Mouse (Mus musculus): ENCODE results near the gene Foxf1. TPM values are rescaled to one million over a fixed set of nuclear protein-coding genes. Genes with fewer than 3 reads are reported as not detected.

The Foxf1 gene
- polyA plus RNA-seq, 1 experiment from 2014 or later, result 2.3 TPM

GRCm38 (mm10) chr8:121104049-121104818 is 20.0 kb downstream of the Foxf1 start:
- Histone ChIP-seq H3K9me3 (ENCODE audit: control insufficient read depth, low read length) (no peaks in the 10 kb centered on the region), H3K9ac (ENCODE audit: low read depth, low read length) (no peak overlapping the region), H3K4me2 (replicated peaks; ENCODE audit: low read depth, low read length) (no peak overlapping the region), H3K4me1 (replicated peaks; ENCODE audit: control insufficient read depth, insufficient read depth, low read length) (peaks cover 10% of the 10 kb centered on the region), H3K27ac (ENCODE audit: low read depth, low read length) (no peak overlapping the region), H3K36me3 (ENCODE audit: control insufficient read depth, insufficient read depth, low read length) (peaks cover 13% of the 10 kb centered on the region; the same call in 1 of the 2 replicates), H3K4me3 (ENCODE audit: low read depth, low read length) (no peak overlapping the region), H3K27me3 (ENCODE audit: control insufficient read depth, insufficient read depth, low read length) (no peaks in the 10 kb centered on the region)
- DNase-seq (ENCODE audit: low spot score) (peak; percentile 93), ATAC-seq (ENCODE audit: low FRiP score) (0 out of 2 replicates have a peak, but pooled peaks have one; percentile 26)
- 49% methylated on average over 17 of the region's 17 CpGs for WGBS

GRCm38 (mm10) chr8:121107668-121108656 is 23.8 kb downstream of the Foxf1 start, which contains the start of gene Mthfsd:
Gene Mthfsd (minus strand): TSS chr8:121108392.
- Histone ChIP-seq H3K9ac (ENCODE audit: low read depth, low read length) (peak within 1 kb of the TSS; percentile 67), H3K4me1 (replicated peaks; ENCODE audit: control insufficient read depth, insufficient read depth, low read length) (peaks cover 10% of the 10 kb centered on the region), H3K4me3 (ENCODE audit: low read depth, low read length) (peak within 1 kb of the TSS; percentile 61), H3K27ac (ENCODE audit: low read depth, low read length) (peak within 1 kb of the TSS; percentile 12; the same call in 1 of the 2 replicates), H3K36me3 (ENCODE audit: control insufficient read depth, insufficient read depth, low read length) (0 out of 2 replicates have a peak, but pooled peaks cover 4% of the 10 kb centered on the region), H3K27me3 (ENCODE audit: control insufficient read depth, insufficient read depth, low read length) (peaks cover 9% of the 10 kb centered on the region; the same call in 1 of the 2 replicates), H3K9me3 (ENCODE audit: control insufficient read depth, low read length) (no peaks in the 10 kb centered on the region), H3K4me2 (replicated peaks; ENCODE audit: low read depth, low read length) (peak within 1 kb of the TSS; percentile 70)
- 1% methylated on average over 75 of the region's 75 CpGs for WGBS
- ATAC-seq (ENCODE audit: low FRiP score) (peak; percentile 93), DNase-seq (ENCODE audit: low spot score) (peak; percentile 99)

GRCm38 (mm10) chr8:121108657-121109056 is 24.5 kb downstream of the Foxf1 start:
- H3K4me2 ChIP-seq (replicated peaks; ENCODE audit: low read depth, low read length), result peak overlapping the region; percentile 70
- 0 out of 2 replicates have a peak, but pooled peaks cover 3% of the 10 kb centered on the region for H3K36me3 ChIP-seq (ENCODE audit: control insufficient read depth, insufficient read depth, low read length)
- no peaks in the 10 kb centered on the region for H3K9me3 ChIP-seq (ENCODE audit: control insufficient read depth, low read length)
- H3K27me3 ChIP-seq (ENCODE audit: control insufficient read depth, insufficient read depth, low read length), result peaks cover 12% of the 10 kb centered on the region
- H3K9ac ChIP-seq (ENCODE audit: low read depth, low read length), result peak overlapping the region; percentile 67
- ATAC-seq (ENCODE audit: low FRiP score) (no peak), DNase-seq (ENCODE audit: low spot score) (no peak)
- peak overlapping the region; percentile 61 for H3K4me3 ChIP-seq (ENCODE audit: low read depth, low read length)
- H3K27ac ChIP-seq (ENCODE audit: low read depth, low read length), result no peak overlapping the region
- WGBS, result 16% methylated on average over 5 of the region's 5 CpGs
- peaks cover 10% of the 10 kb centered on the region for H3K4me1 ChIP-seq (replicated peaks; ENCODE audit: control insufficient read depth, insufficient read depth, low read length)

- no peak overlapping the region for H3K9ac ChIP-seq (ENCODE audit: low read depth, low read length)
- peaks cover 12% of the 10 kb centered on the region for H3K4me1 ChIP-seq (replicated peaks; ENCODE audit: control insufficient read depth, insufficient read depth, low read length)
- DNase-seq (ENCODE audit: low spot score) (no peak), ATAC-seq (ENCODE audit: low FRiP score) (no peak)
- no peak overlapping the region for H3K4me3 ChIP-seq (ENCODE audit: low read depth, low read length)
- 49% methylated on average over 7 of the region's 7 CpGs for WGBS
- no peak overlapping the region for H3K27ac ChIP-seq (ENCODE audit: low read depth, low read length)
- H3K4me2 ChIP-seq (replicated peaks; ENCODE audit: low read depth, low read length), result no peak overlapping the region
- no peaks in the 10 kb centered on the region for H3K36me3 ChIP-seq (ENCODE audit: control insufficient read depth, insufficient read depth, low read length)
- H3K9me3 ChIP-seq (ENCODE audit: control insufficient read depth, low read length), result no peaks in the 10 kb centered on the region
- peaks cover 39% of the 10 kb centered on the region for H3K27me3 ChIP-seq (ENCODE audit: control insufficient read depth, insufficient read depth, low read length)
Observed at GRCm38 (mm10) chr8:121111145-121111907, 27.1 kb downstream of the Foxf1 start.

- Histone ChIP-seq H3K36me3 (ENCODE audit: control insufficient read depth, insufficient read depth, low read length) (no peaks in the 10 kb centered on the region), H3K27me3 (ENCODE audit: control insufficient read depth, insufficient read depth, low read length) (peaks cover 59% of the 10 kb centered on the region), H3K9ac (ENCODE audit: low read depth, low read length) (no peak overlapping the region), H3K4me3 (ENCODE audit: low read depth, low read length) (no peak overlapping the region), H3K4me2 (replicated peaks; ENCODE audit: low read depth, low read length) (no peak overlapping the region), H3K4me1 (replicated peaks; ENCODE audit: control insufficient read depth, insufficient read depth, low read length) (peaks cover 8% of the 10 kb centered on the region; the same call in 1 of the 2 replicates), H3K9me3 (ENCODE audit: control insufficient read depth, low read length) (no peaks in the 10 kb centered on the region), H3K27ac (ENCODE audit: low read depth, low read length) (no peak overlapping the region)
- DNase-seq (ENCODE audit: low spot score), result peak; percentile 98
- 2% methylated on average over 21 of the region's 21 CpGs for WGBS
- ATAC-seq (ENCODE audit: low FRiP score), result peak; percentile 16; the same call in 1 of the 2 replicates
Observed at GRCm38 (mm10) chr8:121113261-121113660, 29.1 kb downstream of the Foxf1 start.

- Histone ChIP-seq H3K4me1 (replicated peaks; ENCODE audit: control insufficient read depth, insufficient read depth, low read length) (peaks cover 8% of the 10 kb centered on the region; the same call in 1 of the 2 replicates), H3K27me3 (ENCODE audit: control insufficient read depth, insufficient read depth, low read length) (peaks cover 75% of the 10 kb centered on the region), H3K4me3 (ENCODE audit: low read depth, low read length) (no peak overlapping the region), H3K9ac (ENCODE audit: low read depth, low read length) (no peak overlapping the region), H3K9me3 (ENCODE audit: control insufficient read depth, low read length) (no peaks in the 10 kb centered on the region), H3K36me3 (ENCODE audit: control insufficient read depth, insufficient read depth, low read length) (no peaks in the 10 kb centered on the region), H3K4me2 (replicated peaks; ENCODE audit: low read depth, low read length) (no peak overlapping the region; the same call in 1 of the 2 replicates), H3K27ac (ENCODE audit: low read depth, low read length) (no peak overlapping the region)
- DNase-seq (ENCODE audit: low spot score) (peak; percentile 54), ATAC-seq (ENCODE audit: low FRiP score) (no peak)
- WGBS, result under 1% methylated on average over 25 of the region's 25 CpGs
Observed at GRCm38 (mm10) chr8:121115136-121115535, 30.9 kb downstream of the Foxf1 start.

GRCm38 (mm10) chr8:121115948-121116347 is 31.8 kb downstream of the Foxf1 start, which contains the start of gene Foxc2:
Gene Foxc2 (plus strand): TSS chr8:121116171.
- peak within 1 kb of the TSS; percentile 55 for H3K4me2 ChIP-seq (replicated peaks; ENCODE audit: low read depth, low read length)
- H3K9ac ChIP-seq (ENCODE audit: low read depth, low read length), result peak within 1 kb of the TSS; percentile 24; the same call in 1 of the 2 replicates
- ATAC-seq (ENCODE audit: low FRiP score) (no peak), DNase-seq (ENCODE audit: low spot score) (peak; percentile 84)
- peaks cover 83% of the 10 kb centered on the region for H3K27me3 ChIP-seq (ENCODE audit: control insufficient read depth, insufficient read depth, low read length)
- WGBS, result under 1% methylated on average over 25 of the region's 25 CpGs
- H3K4me1 ChIP-seq (replicated peaks; ENCODE audit: control insufficient read depth, insufficient read depth, low read length), result peaks cover 8% of the 10 kb centered on the region; the same call in 1 of the 2 replicates
- H3K27ac ChIP-seq (ENCODE audit: low read depth, low read length), result peak within 1 kb of the TSS; percentile 37; the same call in 1 of the 2 replicates
- no peaks in the 10 kb centered on the region for H3K9me3 ChIP-seq (ENCODE audit: control insufficient read depth, low read length)
- no peaks in the 10 kb centered on the region for H3K36me3 ChIP-seq (ENCODE audit: control insufficient read depth, insufficient read depth, low read length)
- peak within 1 kb of the TSS; percentile 37 for H3K4me3 ChIP-seq (ENCODE audit: low read depth, low read length)

Data from hindbrain, embryonic 11.5 days (tissue).